Mouse (Mus musculus) spleen, adult 12 weeks (tissue): ENCODE measurements around the gene Gm6034.
"Not testable (repeated sequence)": the region's sequence is repeated elsewhere in the genome, so short reads cannot be mapped to it uniquely, and the experiment has no call there.

Experiments used
- DNase-seq: peaks from one replicate; pipeline ENCODE4 v3.0.0; 2022; ENCODE audit warnings: low spot score

Gm6034 gene

GRCm38 (mm10) chr17:36042610-36043169, at the start of gene Gm6034, which contains the start of gene H2-T22:
Gene Gm6034, plus strand, starts transcription at chr17:36042961.
Gene H2-T22, minus strand, starts transcription at chr17:36042747.
- DNase-seq: peak; percentile 59

- peak; percentile 81 for DNase-seq
These were observed 49.1 kb upstream of the Gm6034 start for GRCm38 (mm10) chr17:35993675-35994074.

GRCm38 (mm10) chr17:35994175-35994878, 48.4 kb upstream of the Gm6034 start:
- peak; percentile 75 for DNase-seq

GRCm38 (mm10) chr17:35994879-35995240, 47.9 kb upstream of the Gm6034 start:
- DNase-seq: no peak

GRCm38 (mm10) chr17:35996949-35997348, 45.8 kb upstream of the Gm6034 start:
- DNase-seq: peak; percentile 95

GRCm38 (mm10) chr17:35997713-35998510, 44.8 kb upstream of the Gm6034 start:
- peak; percentile 46 for DNase-seq

- DNase-seq: no peak
These were observed 44.0 kb upstream of the Gm6034 start for GRCm38 (mm10) chr17:35998545-35999305.

GRCm38 (mm10) chr17:35999356-35999755, 43.4 kb upstream of the Gm6034 start:
- DNase-seq: peak; percentile 55

- DNase-seq: no peak
These were observed 42.4 kb upstream of the Gm6034 start for GRCm38 (mm10) chr17:36000349-36000748.

GRCm38 (mm10) chr17:36001121-36001897, 41.5 kb upstream of the Gm6034 start:
- DNase-seq: peak; percentile 46

GRCm38 (mm10) chr17:36001966-36002365, 40.8 kb upstream of the Gm6034 start:
- DNase-seq: peak; percentile 61

- no peak for DNase-seq
These were observed 39.4 kb upstream of the Gm6034 start for GRCm38 (mm10) chr17:36003331-36003730.

- not testable (repeated sequence) for DNase-seq
These were observed 38.4 kb upstream of the Gm6034 start for GRCm38 (mm10) chr17:36004409-36004808.

- no peak for DNase-seq
These were observed 27.8 kb upstream of the Gm6034 start for GRCm38 (mm10) chr17:36014977-36015376.

- no peak for DNase-seq
These were observed 25.7 kb upstream of the Gm6034 start for GRCm38 (mm10) chr17:36017046-36017445.

GRCm38 (mm10) chr17:36018979-36019378, 23.8 kb upstream of the Gm6034 start:
- DNase-seq: no peak

GRCm38 (mm10) chr17:36019519-36019918, 23.2 kb upstream of the Gm6034 start:
- DNase-seq: no peak

- peak; percentile 85 for DNase-seq
These were observed 22.3 kb upstream of the Gm6034 start, which contains the start of gene H2-T24 for GRCm38 (mm10) chr17:36020191-36021073. Gene H2-T24, minus strand, starts transcription at chr17:36020560.

GRCm38 (mm10) chr17:36021309-36021708, 21.5 kb upstream of the Gm6034 start:
- no peak for DNase-seq

GRCm38 (mm10) chr17:36022098-36022497, 20.7 kb upstream of the Gm6034 start:
- DNase-seq: no peak
